Mouse (Mus musculus) MEL (cell line): Measurements from ENCODE around the gene Fbxl21. TPM values are rescaled to one million over a fixed set of nuclear protein-coding genes. Genes with fewer than 3 reads are reported as not detected.

Experiments used
- DNase-seq: peaks from one replicate; pipeline ENCODE4 v3.0.0; 2011; ENCODE audit warnings: low read depth, low spot score
- H3K27ac ChIP-seq: 2 replicates; pipeline ENCODE4 v1.5.1; 2012; ENCODE audit warnings: low read depth, mild to moderate bottlenecking, control low read depth, low read length, moderate library complexity; ENCODE audit not compliant: control insufficient read depth
- H3K27me3 ChIP-seq, 2 experiments: fragments of 150-350 bp in 1 of 2; sonication (generic) in 1 of 2; 2 replicates each; pipeline ENCODE4 v1.6.1; 2012; ENCODE audit warnings: low read length in 2 of 2, mild to moderate bottlenecking in 2 of 2, improper control_type of control experiment in 1 of 2, moderate library complexity in 1 of 2; ENCODE audit not compliant: insufficient read depth in 2 of 2, control insufficient read depth in 1 of 2
- H3K36me3 ChIP-seq, 2 experiments: 2 replicates each; pipeline ENCODE4 v1.6.1; 2012 to 2014; ENCODE audit warnings: low read length in 2 of 2, improper control_type of control experiment in 1 of 2, inconsistent platforms in 1 of 2, mild to moderate bottlenecking in 1 of 2; ENCODE audit not compliant: insufficient read depth in 2 of 2, control insufficient read depth in 1 of 2
- H3K4me1 ChIP-seq, 2 experiments: fragments of 150-350 bp in 1 of 2; sonication (generic) in 1 of 2; 2 replicates each; pipeline ENCODE4 v1.6.1; 2012; ENCODE audit warnings: low read length in 2 of 2, improper control_type of control experiment in 1 of 2, mild to moderate bottlenecking in 1 of 2; ENCODE audit not compliant: insufficient read depth in 2 of 2, control insufficient read depth in 1 of 2
- H3K4me3 ChIP-seq, 2 experiments: fragments of 150-350 bp in 1 of 2; sonication (generic) in 1 of 2; 2 replicates each; pipeline ENCODE4 v1.5.1; 2012; ENCODE audit warnings: low read depth in 2 of 2, low read length in 2 of 2, mild to moderate bottlenecking in 2 of 2, moderate library complexity in 2 of 2, control low read depth in 1 of 2, improper control_type of control experiment in 1 of 2; ENCODE audit not compliant: control insufficient read depth in 1 of 2, insufficient read depth in 1 of 2
- H3K79me2 ChIP-seq: 2 replicates; pipeline ENCODE4 v1.6.1; 2012; ENCODE audit warnings: mild to moderate bottlenecking, low read length, moderate library complexity; ENCODE audit not compliant: control insufficient read depth, poor library complexity, insufficient read depth
- H3K9ac ChIP-seq: 2 replicates; pipeline ENCODE4 v1.6.1; 2012; ENCODE audit warnings: low read depth, mild to moderate bottlenecking, control low read depth, low read length, moderate library complexity; ENCODE audit not compliant: control insufficient read depth, poor library complexity, severe bottlenecking
- H3K9me3 ChIP-seq: fragments of 150-350 bp; sonication (generic); replicated peaks from 2 replicates; pipeline ENCODE4 v1.6.1; 2012; ENCODE audit warnings: mild to moderate bottlenecking, low read length, improper control_type of control experiment, moderate library complexity; ENCODE audit not compliant: insufficient read depth
- CHD1 ChIP-seq: IDR thresholded peaks from 2 replicates; pipeline ENCODE4 v1.6.1; 2012; ENCODE audit warnings: low read depth, mild to moderate bottlenecking, inconsistent platforms, low read length, improper control_type of control experiment
- CTCF ChIP-seq, 3 experiments: IDR thresholded peaks in 2 of 3; conservative IDR thresholded peaks in 1 of 3; 2 replicates each; pipeline ENCODE4 v1.5.1; 2011 to 2012; ENCODE audit warnings: low read length in 3 of 3, low read depth in 2 of 3, mild to moderate bottlenecking in 2 of 3, improper control_type of control experiment in 1 of 3, inconsistent platforms in 1 of 3, mixed read lengths in 1 of 3, moderate library complexity in 1 of 3; ENCODE audit not compliant: control insufficient read depth in 1 of 3, insufficient read depth in 1 of 3, poor library complexity in 1 of 3, severe bottlenecking in 1 of 3
- ELF1 ChIP-seq: IDR thresholded peaks from 2 replicates; pipeline ENCODE4 v1.6.1; 2014; ENCODE audit warnings: low read depth, mild to moderate bottlenecking, inconsistent platforms, low read length, improper control_type of control experiment, moderate library complexity
- GATA1 ChIP-seq: IDR thresholded peaks from 2 replicates; pipeline ENCODE4 v1.6.1; 2011; ENCODE audit warnings: low read depth, low read length, improper control_type of control experiment
- HCFC1 ChIP-seq: IDR thresholded peaks from 2 replicates; pipeline ENCODE4 v1.6.1; 2012; ENCODE audit warnings: low read depth, mild to moderate bottlenecking, inconsistent platforms, low read length, improper control_type of control experiment, moderate library complexity
- MAX ChIP-seq: IDR thresholded peaks from 2 replicates; pipeline ENCODE4 v1.6.1; 2011; ENCODE audit warnings: low read length, improper control_type of control experiment
- MXI1 ChIP-seq: IDR thresholded peaks from 2 replicates; pipeline ENCODE4 v1.6.1; 2011; ENCODE audit warnings: mild to moderate bottlenecking, low read depth, low read length, improper control_type of control experiment
- MYC ChIP-seq: IDR thresholded peaks from 2 replicates; pipeline ENCODE4 v1.6.1; 2011; ENCODE audit warnings: low read depth, mild to moderate bottlenecking, low read length, improper control_type of control experiment, moderate library complexity
- NELFE ChIP-seq: IDR thresholded peaks from 2 replicates; pipeline ENCODE4 v1.6.1; 2011; ENCODE audit warnings: low read depth, low read length, improper control_type of control experiment
- POLR2A ChIP-seq, 2 experiments: IDR thresholded peaks; 2 replicates each; pipeline ENCODE4 v1.6.1; 2011 to 2012; ENCODE audit warnings: low read length in 2 of 2, mild to moderate bottlenecking in 2 of 2, control low read depth in 1 of 2, improper control_type of control experiment in 1 of 2, low read depth in 1 of 2, moderate library complexity in 1 of 2; ENCODE audit not compliant: control insufficient read depth in 1 of 2, insufficient read depth in 1 of 2, poor library complexity in 1 of 2
- POLR2AphosphoS2 ChIP-seq: IDR thresholded peaks from 2 replicates; pipeline ENCODE4 v1.6.1; 2011; ENCODE audit warnings: low read length, improper control_type of control experiment
- POLR2AphosphoS5 ChIP-seq: IDR thresholded peaks from 2 replicates; pipeline ENCODE4 v1.6.1; 2012; ENCODE audit warnings: low read depth, borderline replicate concordance, mild to moderate bottlenecking, inconsistent platforms, low read length, moderate library complexity, mixed read lengths
- RAD21 ChIP-seq: IDR thresholded peaks from 2 replicates; pipeline ENCODE4 v1.6.1; 2011; ENCODE audit warnings: mild to moderate bottlenecking, low read depth, low read length, improper control_type of control experiment
- SMC3 ChIP-seq: IDR thresholded peaks from 2 replicates; pipeline ENCODE4 v1.6.1; 2011; ENCODE audit warnings: low read depth, low read length, improper control_type of control experiment
- TAL1 ChIP-seq: IDR thresholded peaks from 2 replicates; pipeline ENCODE4 v1.6.1; 2012; ENCODE audit warnings: mild to moderate bottlenecking, inconsistent platforms, low read length, moderate library complexity, mixed read lengths
- UBTF ChIP-seq: IDR thresholded peaks from 2 replicates; pipeline ENCODE4 v1.6.1; 2012; ENCODE audit warnings: low read depth, mild to moderate bottlenecking, inconsistent platforms, low read length, improper control_type of control experiment, moderate library complexity, borderline replicate concordance; ENCODE audit not compliant: insufficient read depth
- USF1 ChIP-seq: IDR thresholded peaks from 2 replicates; pipeline ENCODE4 v1.6.1; 2014; ENCODE audit warnings: low read depth, mild to moderate bottlenecking, inconsistent platforms, low read length, improper control_type of control experiment, moderate library complexity
- USF2 ChIP-seq, 2 experiments: IDR thresholded peaks; 2 replicates each; pipeline ENCODE4 v1.6.1; 2011 to 2012; ENCODE audit warnings: improper control_type of control experiment in 2 of 2, low read length in 2 of 2, borderline replicate concordance in 1 of 2, inconsistent platforms in 1 of 2, low read depth in 1 of 2, mild to moderate bottlenecking in 1 of 2; ENCODE audit not compliant: insufficient read depth in 1 of 2
- ZC3H11A ChIP-seq: IDR thresholded peaks from 2 replicates; pipeline ENCODE4 v1.6.1; 2012; ENCODE audit warnings: low read depth, mild to moderate bottlenecking, inconsistent platforms, low read length, improper control_type of control experiment
- ZKSCAN1 ChIP-seq: IDR thresholded peaks from 2 replicates; pipeline ENCODE4 v1.6.1; 2012; ENCODE audit warnings: low read depth, mild to moderate bottlenecking, inconsistent platforms, low read length, improper control_type of control experiment, moderate library complexity
- ZMIZ1 ChIP-seq: IDR thresholded peaks from 2 replicates; pipeline ENCODE4 v1.6.1; 2012; ENCODE audit warnings: low read depth, mild to moderate bottlenecking, inconsistent platforms, low read length, improper control_type of control experiment, moderate library complexity
- ZNF384 ChIP-seq: IDR thresholded peaks from 2 replicates; pipeline ENCODE4 v1.6.1; 2012; ENCODE audit warnings: low read depth, mild to moderate bottlenecking, inconsistent platforms, low read length, improper control_type of control experiment
- polyA plus RNA-seq, 2 experiments: library from polyadenylated mRNA; stranded (reverse) in 1 of 2; unstranded in 1 of 2; fragments of >175 nt in 1 of 2; fragments of >200 nt in 1 of 2; gene quantifications; 2 replicates each; pipeline versions ENCODE4 v1.2.1 to v1.2.4; 2012; ENCODE audit warnings: low replicate concordance in 2 of 2, low read depth in 1 of 2; ENCODE audit not compliant: insufficient read length in 2 of 2, insufficient read depth in 1 of 2, missing spikeins in 1 of 2
- total RNA-seq: library from RNA; depleted of rRNA; stranded (reverse); fragments of 300-350 nt; gene quantifications from 2 replicates; pipeline ENCODE4 v1.2.3, GENCODE M21; 2012

Gene Fbxl21
- total and polyA plus RNA-seq, 3 experiments, result not detected

GRCm38 (mm10) chr13:56516816-56517215 is 5.5 kb upstream of the Fbxl21 start:
- DNase-seq, result no peak
- Histone ChIP-seq H3K27ac (no peak overlapping the region), H3K9me3 (no peaks in the 10 kb centered on the region), H3K79me2 (no peaks in the 10 kb centered on the region), H3K4me1 (no peaks in the 10 kb centered on the region), H3K27me3 (no peaks in the 10 kb centered on the region), H3K36me3 (no peaks in the 10 kb centered on the region), H3K4me3 (no peak overlapping the region), H3K9ac (no peak overlapping the region)
- TF ChIP-seq SMC3 (no peak), USF1 (no peak), CHD1 (no peak), POLR2AphosphoS2 (no peak), ZNF384 (no peak), GATA1 (no peak), TAL1 (no peak), NELFE (no peak), ZKSCAN1 (no peak), ZC3H11A (no peak), RAD21 (no peak), ZMIZ1 (no peak), MXI1 (no peak), MAX (no peak), UBTF (no peak), USF2 (IDR thresholded peaks at IDR 0.05; ENCODE audit: borderline replicate concordance in 1 of 2, insufficient read depth in 1 of 2, low read depth in 1 of 2, low read length in 2 of 2) (no peak), POLR2AphosphoS5 (no peak), CTCF (IDR thresholded peaks at IDR 0.05 in 2 of 3, conservative IDR thresholded peaks at IDR 0.05 in 1 of 3; ENCODE audit: control insufficient read depth in 1 of 3, insufficient read depth in 1 of 3, low read depth in 2 of 3, low read length in 3 of 3, poor library complexity in 1 of 3, severe bottlenecking in 1 of 3) (no peak)

DNA sequence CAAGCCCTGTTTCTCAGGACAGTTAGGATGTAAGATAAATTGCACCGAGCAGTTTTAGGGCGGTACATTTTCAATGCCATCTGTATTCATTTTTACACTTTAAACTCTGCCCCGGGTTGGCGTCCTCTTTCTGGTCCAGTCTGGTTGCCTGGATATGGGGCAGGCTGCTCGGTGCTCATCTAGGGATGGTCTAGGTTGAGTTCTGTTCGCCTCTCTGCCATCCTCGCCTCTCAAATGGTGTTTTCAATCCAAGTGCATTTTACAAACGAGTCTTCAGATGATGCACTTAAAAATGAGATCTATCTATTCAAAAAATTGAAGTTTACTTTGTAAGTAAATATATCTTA is 522 bp downstream of the Fbxl21 start:
- DNase-seq, result no peak
- no peaks in the 10 kb centered on the region for H3K36me3 ChIP-seq
- no peaks in the 10 kb centered on the region for H3K27me3 ChIP-seq
- TF ChIP-seq ELF1, result no peak
- no peak for TF ChIP-seq POLR2A (IDR thresholded peaks at IDR 0.05; ENCODE audit: control insufficient read depth in 1 of 2, insufficient read depth in 1 of 2, low read depth in 1 of 2, low read length in 2 of 2, poor library complexity in 1 of 2)
- TF ChIP-seq MYC, result no peak
- no peak for TF ChIP-seq HCFC1
- H3K4me3 ChIP-seq, result no peak overlapping the region
- H3K9me3 ChIP-seq, result no peaks in the 10 kb centered on the region
- no peaks in the 10 kb centered on the region for H3K4me1 ChIP-seq
- H3K9ac ChIP-seq, result no peak overlapping the region
- H3K27ac ChIP-seq, result no peak overlapping the region
- no peaks in the 10 kb centered on the region for H3K79me2 ChIP-seq
